Mouse (Mus musculus) liver, postnatal 0 days (tissue): ENCODE data around the gene Pde4b.
"Not testable (repeated sequence)": the region's sequence is repeated elsewhere in the genome, so short reads cannot be mapped to it uniquely, and the experiment has no call there.

Experiments used
- CTCF ChIP-seq: sonication (generic); IDR thresholded peaks from 2 replicates; pipeline ENCODE4 v1.5.1; 2016; ENCODE audit warnings: antibody characterized with exemption, low read depth
- EP300 ChIP-seq: IDR thresholded peaks from 2 replicates; pipeline ENCODE4 v1.6.1; 2016; ENCODE audit warnings: antibody characterized with exemption, low read depth, mild to moderate bottlenecking

DNA sequence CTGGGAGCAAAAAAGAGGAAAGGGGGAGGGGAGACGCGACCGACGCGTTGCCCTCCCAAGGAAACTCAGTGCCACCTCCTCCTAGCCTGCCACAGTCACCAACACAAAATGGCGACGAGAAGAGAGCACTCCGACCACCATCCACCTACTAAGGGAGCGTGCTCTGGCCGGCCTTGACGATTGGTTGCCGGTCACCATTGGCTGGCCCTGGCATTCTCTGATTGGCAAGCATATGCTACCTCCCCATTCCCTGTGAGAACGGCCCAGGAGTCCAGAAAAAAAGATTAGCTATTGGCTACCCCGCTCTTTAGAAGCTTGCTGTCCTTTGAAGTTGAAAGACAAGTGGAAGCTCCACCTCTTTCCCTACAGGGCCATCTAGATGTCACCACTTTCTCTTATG lies 38.0 kb upstream of the Pde4b start:
- not testable (repeated sequence) for TF ChIP-seq CTCF, EP300
